Mouse (Mus musculus): ENCODE measurements around the gene Taf4.

Gene Taf4

GRCm38 (mm10) chr2:179865097-179865496 is 111.3 kb downstream of the Taf4 start:
- no peak for DNase-seq (ENCODE audit: extremely low spot score, low read depth, low spot score)

GRCm38 (mm10) chr2:179863266-179863665 is 113.2 kb downstream of the Taf4 start:
- DNase-seq (ENCODE audit: extremely low spot score, low read depth, low spot score): no peak

GRCm38 (mm10) chr2:179862676-179863075 is 113.8 kb downstream of the Taf4 start:
- no peak for DNase-seq (ENCODE audit: extremely low spot score, low read depth, low spot score)
